Mouse (Mus musculus) liver, embryonic 16.5 days (tissue): ENCODE measurements around the gene Safb2. TPM values are rescaled to one million over a fixed set of nuclear protein-coding genes. Genes with fewer than 3 reads are reported as not detected.
"Not testable (repeated sequence)": the region's sequence is repeated elsewhere in the genome, so short reads cannot be mapped to it uniquely, and the experiment has no call there.

Experiments
- ATAC-seq: fragments of 200-750 bp; cut with Nextera tagmentation; 2 replicates; pipeline ENCODE4 v1.8.0; 2017; ENCODE audit warnings: low read depth, mild to moderate bottlenecking, moderate number of reproducible peaks, moderate library complexity
- H3K27ac ChIP-seq: fragments of 300-500 bp; sonication (generic); 2 replicates; pipeline ENCODE4 v1.5.1; 2014; ENCODE audit warnings: mild to moderate bottlenecking, low read length
- H3K27me3 ChIP-seq: fragments of 300-500 bp; sonication (generic); 2 replicates; pipeline ENCODE4 v1.6.1; 2014; ENCODE audit warnings: low read depth, low read length, mixed read lengths; ENCODE audit not compliant: control insufficient read depth, insufficient read depth
- H3K36me3 ChIP-seq: fragments of 300-500 bp; sonication (generic); 2 replicates; pipeline ENCODE4 v1.6.1; 2014; ENCODE audit warnings: mild to moderate bottlenecking; ENCODE audit not compliant: control insufficient read depth, insufficient read depth
- H3K4me1 ChIP-seq: fragments of 300-500 bp; sonication (generic); 2 replicates; pipeline ENCODE4 v1.6.1; 2014; ENCODE audit warnings: low read depth, low read length, mixed read lengths; ENCODE audit not compliant: control insufficient read depth
- H3K4me2 ChIP-seq: fragments of 300-500 bp; sonication (generic); 2 replicates; pipeline ENCODE4 v1.6.1; 2014; ENCODE audit warnings: low read depth, low read length, mixed read lengths
- H3K4me3 ChIP-seq: fragments of 300-500 bp; sonication (generic); 2 replicates; pipeline ENCODE4 v1.5.1; 2014; ENCODE audit warnings: low read depth, mild to moderate bottlenecking, low read length
- H3K9ac ChIP-seq: fragments of 300-500 bp; sonication (generic); 2 replicates; pipeline ENCODE4 v1.6.1; 2014; ENCODE audit warnings: low read depth, low read length
- H3K9me3 ChIP-seq: fragments of 300-500 bp; sonication (generic); replicated peaks from 2 replicates; pipeline ENCODE4 v1.6.1; 2016; ENCODE audit warnings: low read length; ENCODE audit not compliant: control insufficient read depth
- WGBS: fragments of 180-500 bp; shearing (Covaris S2); extraction: QIAGEN DNeasy Blood & Tissue Kit; methylation state at CpG from one replicate; pipeline ENCODE4 v1.1.7; 2014; ENCODE audit not compliant: insufficient replicate concordance; 5-methylcytosine and 5-hydroxymethylcytosine counted together
- polyA plus RNA-seq: library from polyadenylated mRNA; unstranded; fragments of >200 nt; fragmentation: Nextera tagmentation; extraction: Ambion mirVana; gene quantifications from 2 replicates; pipeline ENCODE4 v1.2.1, GENCODE M21; 2015

Safb2 gene
- polyA plus RNA-seq, 1 experiment from 2014 or later = 28.8 TPM

GRCm38 (mm10) chr17:56625495-56625894, 41.1 kb upstream of the Safb2 start:
- no peak overlapping the region for H3K27ac ChIP-seq
- H3K4me3 ChIP-seq = peak overlapping the region; percentile 81
- no peaks in the 10 kb centered on the region for H3K27me3 ChIP-seq
- 48% methylated on average over 3 of the region's 3 CpGs for WGBS
- peak overlapping the region; percentile 74; the same call in 1 of the 2 replicates for H3K9ac ChIP-seq
- no peaks in the 10 kb centered on the region for H3K9me3 ChIP-seq
- H3K36me3 ChIP-seq = peaks cover 12% of the 10 kb centered on the region
- peaks cover 25% of the 10 kb centered on the region for H3K4me1 ChIP-seq
- peak overlapping the region; percentile 96 for H3K4me2 ChIP-seq
- no peak for ATAC-seq

- no peak overlapping the region for H3K27ac ChIP-seq
- no peak overlapping the region for H3K4me2 ChIP-seq
- H3K4me1 ChIP-seq = peaks cover 12% of the 10 kb centered on the region
- H3K9me3 ChIP-seq = no peaks in the 10 kb centered on the region
- no peaks in the 10 kb centered on the region for H3K27me3 ChIP-seq
- H3K36me3 ChIP-seq = peaks cover 50% of the 10 kb centered on the region
- no peak overlapping the region for H3K4me3 ChIP-seq
- no peak for ATAC-seq
- WGBS = 83% methylated on average over 8 of the region's 8 CpGs
- no peak overlapping the region for H3K9ac ChIP-seq
Measured at GRCm38 (mm10) chr17:56617628-56618027, 33.2 kb upstream of the Safb2 start.

GRCm38 (mm10) chr17:56616725-56617124, 32.3 kb upstream of the Safb2 start:
- ATAC-seq = no peak
- Histone ChIP-seq H3K4me3 (no peak overlapping the region), H3K27ac (no peak overlapping the region), H3K4me1 (peaks cover 21% of the 10 kb centered on the region), H3K9me3 (no peaks in the 10 kb centered on the region), H3K36me3 (peaks cover 45% of the 10 kb centered on the region), H3K4me2 (no peak overlapping the region), H3K27me3 (no peaks in the 10 kb centered on the region), H3K9ac (no peak overlapping the region)
- 72% methylated on average over 3 of the region's 3 CpGs for WGBS

- Histone ChIP-seq H3K4me2 (no peak overlapping the region), H3K9me3 (no peaks in the 10 kb centered on the region), H3K27me3 (no peaks in the 10 kb centered on the region), H3K36me3 (peaks cover 43% of the 10 kb centered on the region), H3K9ac (no peak overlapping the region), H3K4me3 (no peak overlapping the region), H3K4me1 (peaks cover 30% of the 10 kb centered on the region), H3K27ac (no peak overlapping the region)
- 76% methylated on average over 4 of the region's 4 CpGs for WGBS
- no peak for ATAC-seq
Measured at GRCm38 (mm10) chr17:56615792-56616191, 31.4 kb upstream of the Safb2 start.

- H3K9me3 ChIP-seq = no peaks in the 10 kb centered on the region
- peaks cover 35% of the 10 kb centered on the region for H3K4me1 ChIP-seq
- peaks cover 38% of the 10 kb centered on the region for H3K36me3 ChIP-seq
- H3K27ac ChIP-seq = no peak overlapping the region
- H3K4me3 ChIP-seq = peak overlapping the region; percentile 80; the same call in 1 of the 2 replicates
- WGBS = 66% methylated on average over 11 of the region's 11 CpGs
- H3K4me2 ChIP-seq = peak overlapping the region; percentile 75
- no peak for ATAC-seq
- peak overlapping the region; percentile 75; the same call in 1 of the 2 replicates for H3K9ac ChIP-seq
- no peaks in the 10 kb centered on the region for H3K27me3 ChIP-seq
Measured at GRCm38 (mm10) chr17:56615136-56615784, 30.9 kb upstream of the Safb2 start.

- Histone ChIP-seq H3K4me2 (peak overlapping the region; percentile 75), H3K27me3 (no peaks in the 10 kb centered on the region), H3K4me3 (peak overlapping the region; percentile 80), H3K9ac (peak overlapping the region; percentile 75), H3K4me1 (peaks cover 39% of the 10 kb centered on the region), H3K9me3 (no peaks in the 10 kb centered on the region), H3K36me3 (peaks cover 31% of the 10 kb centered on the region), H3K27ac (peak overlapping the region; percentile 2; the same call in 1 of the 2 replicates)
- WGBS = 21% methylated on average over 14 of the region's 14 CpGs
- ATAC-seq = no peak
Measured at GRCm38 (mm10) chr17:56614391-56615135, 30.2 kb upstream of the Safb2 start.

GRCm38 (mm10) chr17:56613893-56614292, 29.5 kb upstream of the Safb2 start:
- H3K9me3 ChIP-seq, H3K27me3 ChIP-seq, ATAC-seq: not testable (repeated sequence)
- H3K4me2 ChIP-seq = peak overlapping the region; percentile 75
- peaks cover 26% of the 10 kb centered on the region for H3K36me3 ChIP-seq
- peaks cover 39% of the 10 kb centered on the region for H3K4me1 ChIP-seq
- H3K27ac ChIP-seq = peak overlapping the region; percentile 83; the same call in 1 of the 2 replicates
- peak overlapping the region; percentile 80 for H3K4me3 ChIP-seq
- WGBS = under 1% methylated on average over 26 of the region's 26 CpGs
- peak overlapping the region; percentile 75 for H3K9ac ChIP-seq

GRCm38 (mm10) chr17:56613236-56613844, 29.0 kb upstream of the Safb2 start, which contains the start of gene Rpl36:
TSS of gene Rpl36 (plus strand) at chr17:56613416.
- Histone ChIP-seq H3K9me3 (no peaks in the 10 kb centered on the region), H3K4me1 (peaks cover 44% of the 10 kb centered on the region), H3K36me3 (peaks cover 21% of the 10 kb centered on the region), H3K9ac (peak within 1 kb of the TSS; percentile 75), H3K27ac (peak within 1 kb of the TSS; percentile 83), H3K4me2 (peak within 1 kb of the TSS; percentile 75), H3K27me3 (no peaks in the 10 kb centered on the region), H3K4me3 (peak within 1 kb of the TSS; percentile 80)
- WGBS = under 1% methylated on average over 52 of the region's 52 CpGs
- ATAC-seq = peak; percentile 58
